Mouse (Mus musculus): ENCODE measurements around the gene Ccdc15.

DNA sequence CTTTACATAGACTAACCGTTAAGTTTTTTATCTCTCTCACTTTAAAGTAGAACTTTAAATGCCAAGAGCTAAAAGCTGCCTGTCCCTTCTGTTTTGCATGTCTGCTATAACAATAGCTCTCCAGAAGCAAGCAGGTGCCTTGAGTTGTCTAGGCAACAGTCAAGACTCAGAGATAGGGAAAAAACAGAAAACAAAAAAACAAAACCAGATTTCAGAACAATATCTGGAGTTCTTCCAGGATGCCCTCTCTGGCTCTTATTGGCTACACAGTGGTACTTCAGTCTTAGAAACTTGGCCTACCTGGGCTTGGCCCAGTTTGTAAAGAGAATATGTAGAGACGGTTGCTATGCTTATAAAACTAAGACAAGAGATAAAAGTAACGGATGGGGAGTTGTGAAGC lies 16.2 kb upstream of the Ccdc15 start:
- TF ChIP-seq CTCF (IDR thresholded peaks at IDR 0.05; ENCODE audit: low read depth, low read length) = no peak
- TF ChIP-seq POLR2A (IDR thresholded peaks at IDR 0.05; ENCODE audit: insufficient read depth, low read length) = no peak

Data from ES-Bruce4 (cell line).